Mouse (Mus musculus) cerebellum, adult 9-10 months (tissue): Measurements from ENCODE around the gene Slc6a18.
"Not testable (repeated sequence)": the region's sequence is repeated elsewhere in the genome, so short reads cannot be mapped to it uniquely, and the experiment has no call there.

Experiments
- DNase-seq: peaks from one replicate; pipeline ENCODE4 v3.0.0; 2022

Slc6a18 gene

GRCm38 (mm10) chr13:73677853-73678252, at the start of gene Slc6a18:
Slc6a18 (minus strand) TSS chr13:73678023.
- DNase-seq: no peak

DNA sequence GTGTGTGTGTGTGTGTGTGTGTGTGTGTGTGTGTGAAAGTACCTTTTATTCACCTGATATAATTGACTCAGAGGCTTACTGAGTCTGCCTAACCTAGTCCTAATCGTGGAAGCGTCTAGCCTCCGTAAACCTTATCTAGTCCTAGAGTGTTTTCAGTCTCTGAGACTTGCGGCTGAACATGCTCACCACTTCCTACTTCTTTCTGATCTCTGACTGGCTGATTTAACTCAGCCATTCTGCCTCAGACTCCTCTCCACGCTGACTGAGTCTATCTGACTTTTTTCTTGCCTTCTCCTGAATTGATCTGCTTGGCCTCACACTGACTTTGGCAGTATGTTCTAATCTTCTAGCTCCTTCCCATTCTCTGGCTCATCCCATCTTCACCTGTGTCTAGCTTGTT, 47.5 kb upstream of the Slc6a18 start:
- DNase-seq: no peak

DNA sequence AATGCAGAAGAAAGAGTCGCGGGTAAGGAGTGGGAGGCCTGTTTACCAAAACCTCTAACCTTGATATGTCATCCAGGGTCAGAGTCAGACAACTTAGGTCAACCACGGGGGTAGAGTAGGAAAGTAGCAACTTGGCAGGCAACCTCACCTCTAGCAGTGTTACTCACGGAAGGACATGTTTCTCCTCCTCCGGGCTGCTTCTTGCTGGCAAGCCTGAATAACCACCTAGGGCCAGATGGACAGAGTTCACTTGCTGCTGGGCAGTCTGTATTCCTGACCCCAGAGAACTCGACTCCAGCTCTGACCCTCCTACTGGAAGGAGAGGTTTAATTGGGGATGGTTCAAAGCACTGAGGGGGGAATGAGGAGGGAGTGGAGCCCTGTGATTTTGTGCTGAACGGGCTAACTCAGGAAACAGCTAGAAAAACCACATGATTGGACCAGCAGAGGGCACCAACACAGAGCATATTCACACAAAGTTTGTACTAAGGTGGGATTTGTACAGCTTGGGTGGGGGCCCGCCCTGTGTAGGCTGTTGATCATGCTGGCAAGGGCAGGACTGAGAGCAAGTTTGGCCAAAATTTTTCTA, 45.4 kb upstream of the Slc6a18 start:
- DNase-seq: no peak

GRCm38 (mm10) chr13:73720241-73720640, 42.4 kb upstream of the Slc6a18 start:
- DNase-seq: no peak

GRCm38 (mm10) chr13:73718225-73718624, 40.4 kb upstream of the Slc6a18 start:
- peak; percentile 73 for DNase-seq

DNA sequence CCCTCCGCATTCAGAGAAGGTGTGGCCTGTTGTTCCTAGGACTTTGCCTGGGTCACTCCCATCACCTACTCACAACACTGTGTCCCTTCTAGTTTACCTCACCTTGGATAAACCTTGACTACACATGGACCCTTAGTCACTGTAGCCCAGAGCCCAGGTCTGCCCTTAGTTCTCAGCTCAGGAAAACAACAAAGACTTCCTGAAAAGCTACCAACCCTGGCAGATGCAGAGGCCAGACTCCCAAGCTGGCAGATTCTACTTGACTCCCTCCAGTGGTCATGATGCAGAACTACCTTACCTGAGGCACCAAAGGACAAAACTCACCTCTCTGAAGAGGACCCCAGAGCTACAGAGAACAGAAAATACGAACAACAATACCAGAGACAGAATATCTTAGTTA, 36.2 kb upstream of the Slc6a18 start:
- no peak for DNase-seq

- no peak for DNase-seq
Measured at GRCm38 (mm10) chr13:73713204-73713603, 35.4 kb upstream of the Slc6a18 start.

DNA sequence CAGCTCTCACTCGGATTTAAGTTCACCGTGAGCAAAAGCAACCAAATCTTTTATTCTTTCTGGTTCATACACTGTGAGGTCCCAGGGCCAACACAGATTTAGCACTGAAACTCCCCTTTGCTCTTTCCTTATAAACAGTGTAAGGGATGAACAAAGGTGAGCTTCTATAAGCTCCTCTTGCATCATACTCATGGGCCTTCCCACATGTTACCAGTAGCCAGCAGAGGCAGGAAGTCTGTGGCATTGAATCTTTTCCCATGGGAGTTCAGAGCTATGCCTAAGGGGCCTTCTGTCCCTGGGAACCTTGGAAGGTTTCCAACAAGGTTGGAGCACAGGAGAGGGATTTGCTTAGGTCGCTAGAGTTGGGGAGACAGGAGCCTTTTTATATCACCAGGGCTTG, 34.4 kb upstream of the Slc6a18 start:
- DNase-seq: no peak

DNA sequence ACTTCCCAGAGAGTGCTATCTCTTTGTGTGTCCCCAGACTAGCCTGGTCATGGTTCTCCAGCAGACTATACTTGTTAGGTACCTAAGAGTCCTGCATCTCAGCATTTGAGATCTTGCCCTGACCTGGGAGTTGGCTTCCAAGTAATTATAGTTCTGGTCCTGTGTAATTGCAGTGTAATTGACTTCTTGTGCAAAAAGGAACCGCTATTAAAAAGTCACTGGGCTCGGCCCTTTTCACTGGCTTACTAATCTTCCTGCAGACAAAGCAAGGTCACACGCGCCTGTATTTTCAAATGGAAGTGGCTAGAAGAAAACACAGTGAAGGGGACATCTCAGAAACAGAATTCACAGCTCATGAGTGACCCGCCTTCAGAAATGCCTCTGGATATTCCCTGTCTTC, 34.0 kb upstream of the Slc6a18 start:
- DNase-seq: no peak

DNA sequence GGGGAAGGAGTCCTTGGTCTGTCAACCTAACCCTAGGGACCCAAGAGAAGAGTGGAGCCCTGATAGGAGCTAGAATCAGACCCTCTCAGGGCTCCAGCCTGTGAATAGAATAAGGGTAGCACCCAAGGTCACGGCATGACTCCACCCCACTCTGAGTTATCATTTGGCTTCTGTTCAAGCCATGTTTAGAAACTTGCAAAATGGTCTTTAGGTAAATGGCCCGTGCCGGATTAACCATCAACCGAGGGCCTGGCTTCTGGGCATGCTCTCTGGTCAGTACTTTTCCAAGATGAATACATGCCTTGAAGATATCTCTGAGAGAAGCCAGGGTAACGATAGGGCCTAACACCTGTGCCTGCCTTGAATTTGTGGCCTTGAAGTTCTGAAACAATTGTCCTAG, 33.4 kb upstream of the Slc6a18 start:
- no peak for DNase-seq

DNA sequence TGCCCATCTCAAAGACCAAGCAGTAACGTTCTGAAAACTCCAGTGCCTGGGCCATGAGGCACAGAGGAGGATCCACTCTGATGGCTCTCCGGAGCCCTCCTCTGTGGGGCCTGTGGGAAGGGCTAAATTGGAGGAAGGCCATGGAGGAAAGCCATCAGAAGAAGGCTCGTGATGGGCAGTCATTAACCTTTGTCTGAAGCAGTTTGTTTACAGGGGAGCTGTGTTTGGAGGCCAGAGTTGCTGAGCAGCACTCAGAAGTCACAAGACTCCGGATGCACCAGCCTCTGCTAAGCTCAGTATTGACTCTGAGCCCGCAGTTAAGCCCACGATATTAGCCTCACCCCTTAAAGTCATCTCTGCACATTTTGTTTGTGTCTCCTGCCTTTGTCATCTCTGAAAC, 31.7 kb upstream of the Slc6a18 start:
- no peak for DNase-seq

DNA sequence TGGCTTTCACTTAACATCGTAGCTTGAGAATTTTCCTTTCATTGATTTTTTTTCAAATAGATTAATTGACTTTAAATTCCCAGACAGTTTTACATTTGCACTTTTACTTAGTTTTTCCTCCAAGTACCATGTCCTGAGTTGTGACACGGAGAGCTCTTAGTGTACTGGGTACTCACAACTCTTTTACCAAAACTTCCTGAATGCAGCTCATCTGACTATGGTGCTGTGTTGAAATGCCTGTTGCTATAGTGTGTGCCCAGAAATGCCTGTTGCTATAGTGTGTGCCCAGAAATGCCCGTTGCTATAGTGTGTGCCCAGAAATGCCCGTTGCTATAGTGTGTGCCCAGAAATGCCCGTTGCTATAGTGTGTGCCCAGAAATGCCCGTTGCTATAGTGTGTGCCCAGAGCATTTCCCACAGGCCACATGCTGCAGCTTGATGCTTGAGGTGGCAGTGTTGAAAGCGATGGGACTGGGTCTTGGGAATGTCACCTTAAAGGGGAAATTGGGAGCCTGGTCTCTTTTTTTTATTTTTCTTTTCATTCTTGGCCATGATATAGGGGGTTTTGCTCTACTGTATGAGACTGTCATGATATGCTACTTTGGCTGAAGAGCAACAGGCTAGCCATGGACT, 27.0 kb upstream of the Slc6a18 start, which contains the start of gene Slc6a19:
Gene Slc6a19, minus strand, starts transcription at position 172 of the 632 bp plus-strand sequence.
- no peak for DNase-seq

DNA sequence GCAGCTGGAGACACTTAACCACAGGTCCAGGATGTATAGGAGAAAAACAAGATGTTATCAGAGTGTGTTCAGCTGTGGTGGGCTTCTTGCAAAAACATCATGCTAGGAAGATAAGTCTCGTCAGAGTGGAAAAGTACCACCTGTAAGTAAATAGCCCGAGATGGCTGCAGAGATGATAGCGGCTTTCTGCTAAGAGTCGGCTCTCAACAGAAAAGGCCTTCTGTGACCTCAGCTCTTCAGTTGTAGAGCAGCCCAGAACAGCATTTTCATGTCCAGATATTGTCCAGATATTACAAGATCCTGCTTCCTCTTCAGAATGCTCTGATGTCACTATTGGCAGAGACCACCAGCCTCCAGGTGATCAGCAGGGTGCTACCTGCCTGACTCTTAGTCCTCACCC, 25.7 kb upstream of the Slc6a18 start:
- DNase-seq: not testable (repeated sequence)

DNA sequence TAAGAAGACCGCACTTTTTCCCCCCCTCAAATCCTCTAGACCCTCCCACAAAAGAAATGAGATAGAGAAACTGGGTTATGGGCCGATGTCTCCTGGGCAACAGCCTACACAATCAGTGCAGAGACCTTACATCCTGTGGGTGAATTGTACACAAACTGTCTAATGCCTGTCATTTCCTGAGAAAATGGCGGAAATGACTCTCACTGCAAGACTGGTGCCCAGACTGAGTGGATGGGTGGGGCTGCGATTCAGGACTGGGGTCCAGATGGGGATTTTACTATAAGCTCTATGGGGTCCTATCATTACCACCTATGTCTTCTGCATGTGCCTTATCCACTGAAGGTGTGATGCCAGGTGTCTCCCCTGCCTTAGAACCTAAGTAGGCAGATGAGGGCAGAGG, 25.0 kb upstream of the Slc6a18 start:
- DNase-seq: no peak

DNA sequence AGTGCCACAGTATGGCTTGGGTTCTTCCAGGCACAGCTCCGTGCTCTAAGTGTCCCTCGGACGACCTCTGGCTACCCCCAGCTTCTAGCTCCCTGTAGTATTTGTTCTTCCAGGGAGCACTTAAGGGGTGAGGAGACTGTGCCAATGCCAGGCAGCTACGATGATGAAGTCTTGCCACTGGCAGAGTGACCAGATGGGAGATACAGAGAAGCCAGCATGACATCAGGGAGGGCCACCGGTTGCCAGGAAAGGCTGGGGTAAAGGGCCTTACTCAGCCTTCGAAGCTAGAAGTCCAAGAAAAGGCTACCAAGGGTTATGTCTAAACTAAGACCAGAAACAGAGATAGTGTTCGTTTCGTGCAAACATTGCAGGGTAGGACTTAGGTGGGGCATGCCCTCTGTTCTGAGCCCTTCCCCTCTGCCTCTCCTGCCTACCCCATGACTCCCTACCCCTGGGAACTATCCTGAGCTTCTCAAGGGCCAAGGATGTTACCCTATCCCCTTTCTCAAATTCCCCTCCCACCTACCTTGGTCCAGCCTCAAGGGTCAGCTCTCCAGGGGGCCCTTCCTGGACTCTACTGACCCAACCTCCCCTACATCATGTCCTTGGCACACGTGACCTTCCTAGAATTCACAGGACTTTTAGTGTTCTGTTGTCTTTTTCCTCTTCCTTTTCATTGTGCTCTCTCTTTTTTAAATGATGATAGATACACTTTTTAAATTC, 23.5 kb upstream of the Slc6a18 start:
- peak; percentile 15 for DNase-seq

GRCm38 (mm10) chr13:73700554-73700953, 22.7 kb upstream of the Slc6a18 start:
- no peak for DNase-seq

DNA sequence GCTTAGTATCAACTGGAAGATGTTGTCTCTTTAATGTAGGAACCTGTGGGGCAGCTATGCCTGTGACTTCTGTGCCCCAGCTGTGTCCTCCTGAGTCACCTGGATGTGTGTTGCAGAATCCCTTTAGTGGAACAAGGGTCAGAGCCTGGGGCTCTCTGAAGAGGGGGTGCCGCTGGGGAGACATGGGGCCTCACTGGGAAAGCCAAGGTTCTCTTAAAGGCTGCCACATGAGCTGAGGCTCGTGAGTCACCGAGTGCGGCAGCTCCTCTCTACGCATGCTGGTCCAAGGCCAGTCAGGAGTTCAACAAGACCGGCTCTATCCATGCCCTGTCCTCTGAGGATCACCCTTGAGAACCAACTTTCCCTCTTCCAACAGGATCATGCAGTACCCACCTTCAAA, 21.9 kb upstream of the Slc6a18 start:
- DNase-seq: no peak

GRCm38 (mm10) chr13:73696529-73696928, 18.7 kb upstream of the Slc6a18 start:
- no peak for DNase-seq

DNA sequence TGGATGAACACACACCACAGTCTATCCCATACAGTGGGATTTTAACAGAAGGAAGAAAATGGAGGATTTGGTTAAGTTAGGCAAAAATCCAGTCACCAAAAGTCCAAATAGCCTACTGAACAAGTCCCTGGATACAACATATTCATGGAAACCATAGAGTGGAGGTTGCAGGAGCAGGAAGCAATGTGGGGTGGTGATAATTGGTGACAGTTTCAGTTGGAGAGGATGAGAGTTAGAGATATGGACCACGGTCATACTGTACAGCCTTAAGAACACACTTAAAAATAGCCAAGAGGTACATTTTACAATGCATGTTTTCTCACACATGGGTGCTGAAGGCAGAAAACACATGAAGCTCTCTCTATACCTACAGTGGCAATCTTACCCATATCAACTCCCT, 17.1 kb upstream of the Slc6a18 start:
- DNase-seq: no peak

DNA sequence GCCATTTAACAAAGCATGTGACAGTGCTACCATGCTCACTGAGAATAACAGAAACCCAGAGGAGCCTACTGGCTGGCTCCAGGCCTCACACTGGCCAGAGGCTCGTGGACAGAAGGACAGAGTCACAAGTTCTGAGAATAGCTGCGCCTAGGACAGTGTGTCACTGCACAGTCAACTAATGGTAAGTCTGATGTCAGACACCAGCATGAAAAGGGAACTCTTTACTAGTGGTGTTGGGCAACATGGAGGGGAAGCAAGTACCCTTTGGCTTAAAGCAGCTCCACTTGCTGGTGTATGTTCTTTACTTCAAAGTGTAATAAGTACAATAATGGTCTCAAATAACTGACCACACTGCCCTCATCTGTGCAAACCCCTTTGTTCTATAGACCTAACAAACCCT, 15.5 kb upstream of the Slc6a18 start:
- DNase-seq: no peak

DNA sequence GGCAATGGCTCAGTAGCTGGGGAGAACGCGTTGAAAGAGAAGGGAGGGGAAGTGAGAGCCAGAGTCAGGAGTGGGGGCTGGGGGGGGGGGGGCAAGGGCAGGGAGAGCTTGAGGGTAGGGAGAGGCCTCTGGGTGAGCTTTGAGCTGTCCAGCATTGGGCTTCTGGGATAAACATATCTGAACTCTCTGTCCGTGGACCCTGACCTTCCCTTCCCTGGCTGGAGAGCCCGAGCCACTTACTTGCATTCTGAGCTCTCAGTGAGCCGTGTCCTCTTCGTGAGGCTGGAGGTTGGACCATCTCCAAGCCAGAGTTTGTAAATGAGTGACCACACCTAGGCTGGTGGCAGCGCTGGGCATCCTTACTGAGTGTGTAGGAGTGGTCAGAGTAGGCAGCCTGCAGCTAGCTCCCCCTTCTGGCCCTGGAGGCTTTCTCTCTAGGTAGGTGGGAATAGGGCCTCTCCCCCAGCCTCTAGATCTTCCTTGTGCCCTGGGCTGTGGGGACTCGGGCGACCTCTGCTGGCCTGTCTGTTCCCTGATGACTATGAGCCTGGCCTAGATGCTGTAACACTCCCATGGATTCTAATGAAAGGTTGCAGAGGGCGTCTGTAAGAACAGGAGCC, 14.5 kb upstream of the Slc6a18 start:
- peak; percentile 26 for DNase-seq

DNA sequence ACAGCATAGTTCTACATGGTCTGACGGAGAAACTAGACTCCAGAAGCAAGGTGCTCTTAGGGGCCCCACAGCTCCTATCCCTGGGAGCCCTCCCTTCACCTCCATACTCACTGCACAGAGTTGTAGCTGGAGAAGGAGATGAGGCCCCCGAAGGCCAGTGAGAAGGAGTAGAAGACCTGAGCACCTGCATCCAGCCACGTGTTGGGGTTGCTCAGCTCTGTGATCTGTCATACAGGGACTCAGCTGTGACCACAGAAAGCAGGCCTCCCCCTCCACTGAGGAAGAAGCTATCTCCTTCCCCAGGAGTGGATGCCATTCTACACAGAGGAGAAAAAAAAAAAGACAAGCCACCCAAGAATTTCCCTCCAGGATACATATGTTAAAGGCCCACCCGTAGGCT, 11.1 kb upstream of the Slc6a18 start:
- no peak for DNase-seq

DNA sequence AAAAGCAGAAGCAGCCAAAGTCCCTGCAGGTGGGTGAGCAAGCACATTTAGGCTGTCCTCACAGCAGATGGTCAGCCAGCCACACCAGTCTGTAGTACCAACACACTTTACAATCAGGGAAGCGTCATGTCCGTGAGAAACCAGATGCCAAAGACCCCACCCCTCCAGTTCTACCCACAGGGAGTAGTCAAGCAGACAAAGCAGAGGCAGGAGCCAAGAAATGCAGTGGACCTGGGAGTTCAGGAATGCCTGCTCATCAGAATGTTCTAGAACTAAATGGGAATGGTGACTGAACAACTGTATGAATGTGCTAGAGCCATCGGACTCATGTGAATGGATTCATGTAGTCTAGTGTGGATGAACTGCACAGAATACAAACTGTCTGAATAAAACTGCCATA, 9.8 kb upstream of the Slc6a18 start:
- DNase-seq: no peak

DNA sequence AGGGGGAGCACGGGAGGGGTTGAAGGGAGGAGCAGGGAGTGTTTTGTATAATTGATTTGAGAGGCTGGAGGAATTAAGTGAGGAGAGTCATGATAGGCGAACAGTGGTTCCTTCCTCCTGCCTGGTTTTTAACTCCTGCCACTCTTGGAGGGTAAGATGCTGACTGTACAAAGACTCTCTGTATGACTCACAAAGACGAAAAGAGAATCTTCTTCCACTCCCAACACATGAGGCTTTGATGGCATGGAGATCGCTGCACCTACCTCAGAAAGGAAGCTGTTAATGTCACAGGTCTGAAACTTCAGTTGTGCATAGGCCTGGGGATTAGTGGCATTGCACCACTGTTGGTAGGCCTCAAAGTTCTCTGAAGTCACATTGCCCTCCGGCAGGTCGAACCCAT, 7.7 kb upstream of the Slc6a18 start:
- no peak for DNase-seq
